Mouse (Mus musculus) T-helper 2 cell (primary cell): ENCODE measurements around the gene Ccdc190.

Experiments
- in situ Hi-C: fragments of 300-600 bp; cut with MboI, MseI; formaldehyde crosslinking; loops from one replicate; pipeline ENCODE4 v1.15.1; 2025; ENCODE audit warnings: high pct_unique_total_duplicates

Gene Ccdc190

GRCm38 (mm10) chr1:169928454-169928971 is at the start of gene Ccdc190:
Gene Ccdc190 (plus strand): TSS chr1:169928648.
- in situ Hi-C loops = no loop called here

- in situ Hi-C loops = no loop called here
Observed at GRCm38 (mm10) chr1:169879060-169879459, 49.4 kb upstream of the Ccdc190 start.

GRCm38 (mm10) chr1:169880181-169880580 is 48.3 kb upstream of the Ccdc190 start:
- in situ Hi-C loops = no loop called here

- in situ Hi-C loops = no loop called here
Observed at GRCm38 (mm10) chr1:169883081-169883565, 45.3 kb upstream of the Ccdc190 start.

GRCm38 (mm10) chr1:169889250-169889649 is 39.2 kb upstream of the Ccdc190 start:
- in situ Hi-C loops = no loop called here

- in situ Hi-C loops = no loop called here
Observed at GRCm38 (mm10) chr1:169893976-169894375, 34.5 kb upstream of the Ccdc190 start.

- in situ Hi-C loops = loop anchor here (5.0 kb wide), 1 partner anchor 308 kb away; no protein-coding TSS in a partner anchor
Observed at GRCm38 (mm10) chr1:169895686-169896085, 32.8 kb upstream of the Ccdc190 start.

GRCm38 (mm10) chr1:169897916-169898315 is 30.5 kb upstream of the Ccdc190 start:
- in situ Hi-C loops = loop anchor here (5.0 kb wide), 1 partner anchor 311 kb away; no protein-coding TSS in a partner anchor

GRCm38 (mm10) chr1:169898607-169899006 is 29.8 kb upstream of the Ccdc190 start:
- in situ Hi-C loops = loop anchor here (5.0 kb wide), 1 partner anchor 311 kb away; no protein-coding TSS in a partner anchor

GRCm38 (mm10) chr1:169900771-169901336 is 27.6 kb upstream of the Ccdc190 start:
- in situ Hi-C loops = no loop called here

- in situ Hi-C loops = no loop called here
Observed at GRCm38 (mm10) chr1:169909163-169909562, 19.3 kb upstream of the Ccdc190 start.

GRCm38 (mm10) chr1:169909659-169910058 is 18.8 kb upstream of the Ccdc190 start:
- in situ Hi-C loops = no loop called here

- in situ Hi-C loops = no loop called here
Observed at GRCm38 (mm10) chr1:169910751-169911150, 17.7 kb upstream of the Ccdc190 start.

GRCm38 (mm10) chr1:169911526-169911925 is 16.9 kb upstream of the Ccdc190 start:
- in situ Hi-C loops = no loop called here

GRCm38 (mm10) chr1:169916659-169917058 is 11.8 kb upstream of the Ccdc190 start:
- in situ Hi-C loops = no loop called here

GRCm38 (mm10) chr1:169917115-169917796 is 11.2 kb upstream of the Ccdc190 start:
- in situ Hi-C loops = no loop called here

GRCm38 (mm10) chr1:169917998-169918397 is 10.4 kb upstream of the Ccdc190 start:
- in situ Hi-C loops = no loop called here

GRCm38 (mm10) chr1:169919211-169919610 is 9.2 kb upstream of the Ccdc190 start:
- in situ Hi-C loops = no loop called here

- in situ Hi-C loops = loop anchor here (5.0 kb wide), 1 partner anchor 389 kb away; the partner anchor contains the start of gene Nuf2
Observed at GRCm38 (mm10) chr1:169921710-169922211, 6.7 kb upstream of the Ccdc190 start.

GRCm38 (mm10) chr1:169924567-169924966 is 3.9 kb upstream of the Ccdc190 start:
- in situ Hi-C loops = loop anchor here (5.0 kb wide), 1 partner anchor 392 kb away; the partner anchor contains the start of gene Nuf2

- in situ Hi-C loops = no loop called here
Observed at GRCm38 (mm10) chr1:169927753-169928369, 587 bp upstream of the Ccdc190 start.

GRCm38 (mm10) chr1:169931698-169932097 is 3.2 kb downstream of the Ccdc190 start:
- in situ Hi-C loops = loop anchor here (10.0 kb wide), 1 partner anchor 257 kb away; no protein-coding TSS in a partner anchor
